Mouse (Mus musculus) naive thymus-derived CD4-positive, alpha-beta T cell, adult 2 months (primary cell): ENCODE measurements at regions not wholly inside any gene's neighbourhood (a gene's known extent, or its start where the extent isn't known, plus 50 kb on each side); places are given as distances from the start of the nearest gene placed in this dataset.
"Not testable (repeated sequence)": the region's sequence is repeated elsewhere in the genome, so short reads cannot be mapped to it uniquely, and the experiment has no call there.

Experiments
- DNase-seq: peaks from one replicate; pipeline ENCODE4 v3.0.0-alpha.2; 2011; ENCODE audit warnings: low read depth

DNA sequence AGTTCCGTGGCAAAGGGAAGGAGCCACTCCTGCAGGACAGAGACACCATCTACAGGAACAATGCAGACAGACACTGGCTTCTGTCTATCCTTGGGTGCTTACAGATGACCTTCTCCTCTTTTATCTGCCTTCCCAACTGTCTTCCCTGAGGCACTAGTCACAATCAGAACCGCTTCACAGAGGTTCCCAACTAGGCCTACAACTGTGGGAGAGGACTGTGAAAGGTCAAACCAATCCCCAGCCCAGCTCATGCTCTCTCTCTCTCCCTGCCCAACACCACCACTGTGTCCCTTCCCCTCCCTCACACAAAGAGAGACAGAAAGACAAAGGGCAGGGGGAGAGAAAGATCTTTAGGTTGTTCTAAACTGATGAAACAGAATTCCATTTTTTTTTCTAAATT is 61.3 kb downstream of the Tmem17 start:
- no peak for DNase-seq

- no peak for DNase-seq
Observed at GRCm38 (mm10) chr11:22573802-22574201, 61.9 kb downstream of the Tmem17 start.

GRCm38 (mm10) chr11:22574506-22574905 is 62.6 kb downstream of the Tmem17 start:
- no peak for DNase-seq

- DNase-seq, result no peak
Observed at GRCm38 (mm10) chr11:22584100-22584487, 72.2 kb downstream of the Tmem17 start.

- DNase-seq, result no peak
Observed at GRCm38 (mm10) chr11:22584488-22585158, 72.7 kb downstream of the Tmem17 start.

GRCm38 (mm10) chr11:22587691-22588241 is 75.9 kb downstream of the Tmem17 start:
- DNase-seq, result no peak

GRCm38 (mm10) chr11:22588546-22588945 is 76.7 kb downstream of the Tmem17 start:
- DNase-seq, result no peak

DNA sequence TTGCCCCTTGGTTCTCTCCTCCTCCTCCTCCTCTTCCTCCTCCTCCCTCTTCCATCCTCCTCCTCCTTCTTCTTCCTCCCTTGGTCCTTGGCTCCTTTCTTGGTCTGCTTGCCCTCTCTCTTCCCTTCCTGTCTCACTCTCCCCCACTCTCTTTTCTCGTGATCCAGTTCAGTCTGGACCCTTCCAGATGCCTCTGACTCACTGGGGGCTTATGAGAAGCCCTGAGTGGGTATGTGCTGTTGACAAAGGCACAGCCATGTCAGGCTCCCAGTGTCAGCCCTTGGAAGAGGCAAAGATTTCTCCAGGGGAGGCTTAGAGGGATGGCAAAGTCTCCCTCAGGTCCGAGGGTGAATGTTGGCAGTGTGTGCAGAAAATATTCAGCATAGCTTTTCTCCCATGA is 78.0 kb downstream of the Tmem17 start:
- no peak for DNase-seq

GRCm38 (mm10) chr11:22591050-22591449 is 79.2 kb downstream of the Tmem17 start:
- DNase-seq, result not testable (repeated sequence)

- no peak for DNase-seq
Observed at GRCm38 (mm10) chr11:22592706-22593105, 80.8 kb downstream of the Tmem17 start.

- no peak for DNase-seq
Observed at GRCm38 (mm10) chr11:22596076-22596804, 84.4 kb downstream of the Tmem17 start.

DNA sequence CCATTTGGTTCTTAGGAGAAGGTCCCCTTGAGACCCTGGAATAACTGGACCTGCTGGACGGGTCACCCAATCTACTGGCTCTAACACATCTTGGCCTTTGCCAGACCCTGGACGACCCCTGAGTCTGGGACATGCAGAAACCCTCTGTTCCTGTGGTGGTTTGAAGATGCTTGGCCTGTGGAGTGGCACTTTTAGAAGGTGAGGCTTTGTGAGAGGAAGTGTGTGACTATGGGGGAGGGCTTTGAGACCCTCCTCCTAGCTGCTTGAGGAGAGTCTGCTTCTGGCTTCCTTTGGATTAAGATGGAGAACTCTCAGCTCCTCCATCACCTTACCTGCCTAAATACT is 84.9 kb downstream of the Tmem17 start:
- no peak for DNase-seq

- DNase-seq, result no peak
Observed at GRCm38 (mm10) chr11:22600370-22600769, 88.5 kb downstream of the Tmem17 start.

DNA sequence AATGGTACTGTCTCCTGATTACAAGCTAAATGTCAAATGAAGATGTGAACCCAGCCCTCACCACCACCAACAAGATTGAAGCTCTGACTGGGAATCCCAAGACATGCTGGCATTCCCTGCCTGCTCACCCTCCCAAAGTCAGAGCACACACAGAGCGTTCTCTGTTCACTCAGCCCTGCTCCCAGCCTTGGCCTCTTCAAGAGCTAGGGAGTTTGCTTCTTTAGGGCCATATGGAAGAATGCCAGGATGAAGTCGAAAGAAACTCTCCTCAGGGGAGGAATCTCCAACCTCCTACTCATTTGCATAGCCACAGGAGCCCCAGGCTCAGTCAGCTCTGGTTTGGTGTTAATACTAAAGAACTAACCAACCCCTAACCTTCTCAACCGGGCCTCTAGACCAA is 90.1 kb downstream of the Tmem17 start:
- no peak for DNase-seq

- DNase-seq, result no peak
Observed at GRCm38 (mm10) chr11:22602610-22603009, 90.7 kb downstream of the Tmem17 start.

GRCm38 (mm10) chr11:22603397-22603796 is 91.5 kb downstream of the Tmem17 start:
- DNase-seq, result no peak

DNA sequence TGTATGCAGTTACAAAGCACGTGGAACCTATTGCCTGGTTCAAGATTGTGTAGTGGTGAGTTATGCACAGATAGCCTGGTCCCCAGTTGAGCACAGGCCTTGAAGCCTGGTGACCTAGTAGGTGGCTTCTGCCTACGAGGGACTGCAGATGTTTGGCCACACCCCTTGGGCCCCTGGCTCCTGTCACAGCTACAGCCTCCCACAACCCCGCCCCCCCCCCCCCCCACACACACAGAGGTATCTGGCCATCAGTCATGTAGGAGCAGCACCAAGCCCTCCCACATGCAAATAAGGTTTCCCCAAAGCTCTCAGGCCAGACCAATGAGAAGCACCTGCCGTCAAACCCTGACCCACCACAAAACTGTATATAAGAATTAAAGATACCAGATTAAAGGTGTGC is 94.5 kb downstream of the Tmem17 start:
- no peak for DNase-seq

DNA sequence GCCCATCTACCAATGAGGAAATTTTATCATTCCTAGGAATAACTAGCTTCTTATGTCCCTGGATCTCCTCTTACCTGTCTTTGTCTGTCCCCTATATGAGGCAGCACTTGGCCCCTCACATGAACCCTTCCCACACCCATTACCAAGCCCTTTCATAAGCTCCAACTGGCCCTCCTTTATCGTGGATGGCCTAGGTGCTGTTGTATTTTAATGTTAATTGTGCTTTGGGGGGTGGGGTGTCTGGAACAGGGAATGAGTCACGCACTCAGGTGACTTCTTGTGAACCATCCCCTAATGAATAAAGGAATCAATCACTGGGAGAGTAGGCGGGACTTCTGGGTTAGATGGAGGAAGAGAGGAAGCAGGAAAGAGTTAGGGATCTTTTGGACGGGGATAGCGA is 95.8 kb downstream of the Tmem17 start:
- DNase-seq, result no peak

DNA sequence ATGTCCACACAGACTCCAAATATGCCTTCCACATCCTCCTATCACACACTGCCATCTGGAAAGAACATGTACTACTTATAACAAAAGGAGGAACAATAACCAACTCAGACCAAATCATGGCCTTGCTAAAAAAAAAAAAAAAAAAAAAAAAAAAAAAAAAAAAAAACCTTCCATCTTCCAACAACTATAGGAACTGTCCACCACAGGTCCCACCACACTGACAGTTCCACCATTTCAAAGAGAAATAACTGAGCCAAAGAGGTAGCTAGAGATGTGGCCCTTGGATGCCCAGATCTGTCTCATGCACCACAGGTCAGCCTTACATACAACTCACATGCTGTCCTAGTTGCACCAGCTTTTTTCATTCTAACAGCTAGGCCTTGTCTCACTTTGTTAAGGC is 97.1 kb downstream of the Tmem17 start:
- no peak for DNase-seq

GRCm38 (mm10) chr11:22610433-22611101 is 98.7 kb downstream of the Tmem17 start:
- DNase-seq, result no peak

DNA sequence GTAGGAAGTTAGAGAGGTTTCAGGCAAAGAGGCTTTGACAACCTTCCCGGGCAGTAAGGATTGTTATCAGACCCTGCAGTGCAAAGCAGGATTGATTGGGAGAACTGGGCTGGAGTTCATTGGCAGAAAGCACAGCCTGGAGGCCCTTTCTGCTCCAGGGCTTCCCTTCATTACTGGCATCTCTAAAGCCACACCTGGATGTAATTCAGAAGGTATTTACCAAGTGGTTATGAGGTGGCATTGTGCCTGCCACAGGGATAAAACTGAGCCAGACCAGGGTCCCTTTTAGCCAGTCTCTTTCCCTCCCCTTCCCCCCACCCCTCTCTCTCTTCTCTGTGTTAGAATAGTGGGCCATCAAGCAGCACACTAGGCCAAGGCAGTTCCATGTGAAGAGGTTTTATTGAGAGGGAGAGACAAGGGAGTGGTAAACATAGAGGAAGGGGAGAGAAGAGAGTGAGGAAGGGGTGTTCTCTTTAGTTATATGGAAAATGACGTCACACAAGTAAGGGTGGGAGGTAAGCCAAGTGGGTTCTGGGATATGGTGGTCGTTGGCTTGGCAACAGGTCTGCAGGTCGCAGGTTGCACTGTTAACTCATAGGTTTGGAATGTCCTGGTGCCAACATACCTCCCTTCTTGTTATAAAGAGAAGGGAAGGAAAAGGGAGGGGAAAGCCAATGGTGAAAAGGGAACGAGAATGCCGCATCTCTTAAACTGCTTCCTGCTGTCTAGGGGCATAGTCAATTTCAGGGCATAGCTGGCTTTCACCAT is 99.4 kb downstream of the Tmem17 start:
- no peak for DNase-seq

DNA sequence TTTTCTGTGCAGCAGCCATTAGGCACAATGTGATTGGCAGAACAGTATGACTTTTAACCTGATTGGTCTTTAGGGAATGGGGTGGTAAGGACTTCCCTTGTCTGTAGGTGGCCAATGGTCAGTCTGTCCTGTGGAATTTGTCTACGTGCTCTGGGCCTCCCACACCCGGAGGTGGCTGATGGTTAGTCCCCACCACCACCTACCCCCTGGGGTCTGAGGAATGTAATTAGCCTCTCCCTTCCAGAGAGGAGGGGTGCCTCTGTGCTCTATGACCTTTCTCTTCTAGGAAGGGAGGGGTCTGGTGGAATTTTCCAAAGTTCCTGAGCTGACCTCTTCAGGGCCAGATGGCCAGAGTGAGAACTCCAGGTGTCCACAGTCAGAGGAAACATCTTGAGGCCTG is 101.6 kb downstream of the Tmem17 start:
- DNase-seq, result no peak
